17 mouse cellular contexts compared by ENCODE assay signal in the genomic region with DNA sequence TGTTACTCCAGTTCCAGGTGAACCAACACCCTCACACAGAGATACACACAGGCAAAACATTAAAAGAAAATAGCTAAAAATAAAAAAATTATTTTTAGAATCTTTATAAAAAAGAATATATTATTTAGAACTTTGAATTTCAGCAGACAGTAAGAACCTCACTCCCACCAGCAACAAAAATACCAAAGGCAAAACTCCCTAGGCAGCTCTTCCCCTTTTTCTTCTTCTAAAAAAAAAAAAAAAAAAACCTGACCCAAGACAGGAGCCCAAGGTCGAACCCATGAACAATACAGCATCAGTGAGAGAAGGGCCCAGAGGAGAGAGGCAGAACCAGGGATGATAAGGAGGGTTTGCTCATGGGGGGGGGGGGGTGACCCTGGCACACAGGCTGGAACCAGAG.
"Had no signal": no experiment of that assay in that cellular context is flagged by ENCODE, and none has a peak within 500 bp of the region (broad histone marks: within the 10 kb centered on the region; RNA-seq: fewer than 3 reads in every experiment).

No protein-coding gene starts in this region.

- H3K9me3 ChIP-seq: neural tube, embryonic 12.5 days; neural tube, embryonic 13.5 days; neural tube, embryonic 15.5 days; stomach, embryonic 15.5 days had no signal

- H3K27ac ChIP-seq: neural tube, embryonic 12.5 days; neural tube, embryonic 13.5 days; neural tube, embryonic 15.5 days; stomach, embryonic 15.5 days; stomach, postnatal 0 days had no signal

- H3K4me1 ChIP-seq: neural tube, embryonic 12.5 days; neural tube, embryonic 13.5 days; neural tube, embryonic 15.5 days had no signal

- H3K9ac ChIP-seq: neural tube, embryonic 12.5 days; neural tube, embryonic 13.5 days; neural tube, embryonic 15.5 days; stomach, embryonic 15.5 days had no signal

- DNase-seq: retina, postnatal 1 day; right cerebral cortex, adult 18-20 months; right cerebral cortex, postnatal 14 days; right cerebral cortex, postnatal 25 days; right cerebral cortex, postnatal 4 days; spleen, adult 18-20 months; thymus, adult 18-20 months; thymus, adult 2 months; thymus, postnatal 14 days; thymus, postnatal 25 days; thymus, postnatal 36 days; thymus, postnatal 4 days had no signal

- H3K27me3 ChIP-seq: neural tube, embryonic 12.5 days; neural tube, embryonic 13.5 days; neural tube, embryonic 15.5 days; stomach, embryonic 15.5 days had no signal

- H3K36me3 ChIP-seq: neural tube, embryonic 12.5 days; neural tube, embryonic 13.5 days; neural tube, embryonic 15.5 days; stomach, embryonic 15.5 days had no signal

- H3K4me2 ChIP-seq: neural tube, embryonic 12.5 days; neural tube, embryonic 13.5 days; neural tube, embryonic 15.5 days; stomach, embryonic 15.5 days had no signal

- H3K4me3 ChIP-seq: neural tube, embryonic 12.5 days; neural tube, embryonic 13.5 days; neural tube, embryonic 15.5 days; stomach, embryonic 15.5 days had no signal
